Mouse (Mus musculus) liver, adult 2 months (tissue): ENCODE data around the gene Tead2.

Experiments
- CTCF ChIP-seq: fragments of 200-500 bp; IDR thresholded peaks from 2 replicates; pipeline ENCODE4 v1.5.1; 2011; ENCODE audit warnings: low read depth, low read length, control low read depth
- POLR2A ChIP-seq: fragments of 200-500 bp; IDR thresholded peaks from 2 replicates; pipeline ENCODE4 v1.6.1; 2011; ENCODE audit warnings: low read length, control low read depth; ENCODE audit not compliant: insufficient read depth; ENCODE audit errors: extremely low read depth

DNA sequence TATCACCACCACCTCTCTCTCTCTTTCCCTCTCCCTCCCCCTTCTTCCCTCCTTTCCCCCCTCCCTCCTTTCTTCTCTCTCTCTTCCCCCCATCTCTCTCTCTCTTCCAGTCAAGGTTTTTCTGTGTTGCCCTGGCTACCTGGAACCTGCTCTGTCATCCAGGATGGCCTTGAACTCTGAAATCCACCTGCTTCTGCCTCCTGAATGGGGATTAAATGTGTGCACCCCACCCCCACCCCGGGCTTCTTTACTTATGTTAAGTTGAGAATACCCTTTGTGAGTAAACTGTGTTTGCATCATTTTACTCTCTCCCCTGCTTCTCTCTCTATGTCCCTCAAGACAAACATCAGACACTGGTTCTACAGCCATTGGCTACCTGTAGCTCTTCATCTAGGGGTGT is 50.0 kb downstream of the Tead2 start:
- no peak for TF ChIP-seq CTCF
- TF ChIP-seq POLR2A, result no peak
